Mouse (Mus musculus) spleen, postnatal 14 days (tissue): ENCODE data around the gene Suv39h1.
"Not testable (repeated sequence)": the region's sequence is repeated elsewhere in the genome, so short reads cannot be mapped to it uniquely, and the experiment has no call there.

ENCODE experiments used
- DNase-seq, 2 experiments: peaks; one replicate each; pipeline ENCODE4 v3.0.0; 2021 to 2022; ENCODE audit warnings: low spot score in 2 of 2

The Suv39h1 gene

GRCm38 (mm10) chrX:8026811-8027210 is 47.7 kb downstream of the Suv39h1 start:
- DNase-seq: no peak

- DNase-seq: no peak
These were observed 49.8 kb downstream of the Suv39h1 start for GRCm38 (mm10) chrX:8024795-8025194.

DNA sequence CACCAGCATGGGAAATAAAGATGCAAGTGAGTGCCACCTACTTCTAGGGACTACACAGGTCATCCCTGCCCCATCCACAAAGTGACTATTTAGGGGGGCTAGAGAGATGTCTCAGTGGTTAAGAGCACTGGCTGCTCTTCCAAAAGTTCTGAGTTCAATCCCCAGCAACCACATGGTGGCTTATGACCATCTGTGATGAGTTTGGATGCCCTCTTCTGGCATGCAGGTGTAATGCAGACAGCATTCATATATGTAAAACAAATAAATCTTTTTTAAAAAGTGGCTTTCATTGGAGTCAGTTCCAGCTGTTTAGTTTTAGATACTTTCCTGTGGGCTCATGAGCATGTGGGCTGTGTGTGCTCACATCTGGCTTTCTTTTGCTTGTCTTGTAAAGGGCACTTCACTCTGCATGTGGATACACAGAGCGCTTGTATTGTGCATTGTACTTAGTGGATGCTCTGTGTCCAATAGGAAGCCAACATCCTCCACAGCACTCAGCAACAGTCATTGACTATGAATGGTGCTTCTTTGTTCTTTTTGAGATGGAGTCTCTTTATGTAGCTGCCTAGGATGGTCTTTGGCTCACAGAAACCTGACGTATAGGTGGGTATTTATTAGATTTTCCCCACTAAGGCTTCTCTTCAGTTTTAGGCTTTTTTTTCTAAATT is 54.3 kb downstream of the Suv39h1 start:
- no peak for DNase-seq

GRCm38 (mm10) chrX:8018286-8018685 is 56.3 kb downstream of the Suv39h1 start, which contains the start of gene Glod5:
Glod5 (minus strand) TSS chrX:8018492.
- DNase-seq: no peak

- DNase-seq: peak in 1 of 2 experiments; percentile 35
These were observed 57.4 kb downstream of the Suv39h1 start for GRCm38 (mm10) chrX:8017142-8017541.

DNA sequence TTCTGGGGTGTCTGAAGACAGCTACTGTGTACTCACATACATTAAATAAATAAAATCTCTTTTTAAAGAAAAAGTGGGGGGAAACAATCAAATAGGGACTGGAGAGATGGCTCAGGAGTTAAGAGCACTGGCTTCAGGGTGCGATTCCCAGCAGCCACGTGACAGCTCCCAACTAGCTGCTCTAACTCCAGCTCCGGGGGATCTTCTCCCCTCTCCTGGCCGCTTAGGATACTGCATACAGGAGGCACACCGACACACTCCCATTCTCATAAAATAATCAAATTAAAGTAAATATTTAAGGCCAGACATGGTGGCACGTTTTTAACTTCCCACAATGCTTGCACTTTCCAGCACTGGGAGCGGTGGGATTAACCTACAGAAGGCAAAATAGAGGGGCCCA is 58.9 kb downstream of the Suv39h1 start:
- not testable (repeated sequence) for DNase-seq

- DNase-seq: no peak
These were observed 60.8 kb downstream of the Suv39h1 start for GRCm38 (mm10) chrX:8013569-8014314.

DNA sequence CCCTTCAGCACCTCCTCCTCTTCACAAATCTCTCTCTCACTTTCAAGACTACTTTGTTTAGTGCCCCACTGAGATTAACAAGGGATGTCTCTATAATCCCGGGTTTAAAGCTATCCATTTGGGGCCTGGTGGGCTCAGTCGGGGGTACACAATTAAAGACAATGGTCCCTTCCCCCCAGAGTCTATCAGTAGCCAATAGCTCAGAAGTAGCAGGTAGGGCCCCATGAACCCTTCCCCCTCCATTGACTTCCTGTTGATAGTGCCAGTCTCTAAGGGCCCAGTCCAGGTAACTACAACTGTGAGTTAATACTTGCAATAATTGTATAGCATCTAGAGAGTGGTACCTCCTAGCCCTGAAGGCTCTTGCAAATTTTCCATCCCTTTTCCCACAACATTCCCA is 61.4 kb downstream of the Suv39h1 start:
- no peak for DNase-seq
